Mouse (Mus musculus): Measurements from ENCODE around the gene Kdm5a. TPM values are rescaled to one million over a fixed set of nuclear protein-coding genes. Genes with fewer than 3 reads are reported as not detected.

Kdm5a gene
- polyA plus RNA-seq, 1 experiment from 2014 or later = 57.4 TPM

GRCm38 (mm10) chr6:120485038-120485437 lies 121.1 kb downstream of the Kdm5a start:
- no peak for DNase-seq (ENCODE audit: low spot score)
- no peak overlapping the region for H3K4me3 ChIP-seq (ENCODE audit: low read depth, low read length)
- 0 out of 2 replicates have a peak, but pooled peaks cover 4% of the 10 kb centered on the region for H3K36me3 ChIP-seq (ENCODE audit: control insufficient read depth, insufficient read depth, low read length)
- WGBS = 82% methylated on average over 3 of the region's 3 CpGs
- no peaks in the 10 kb centered on the region for H3K27me3 ChIP-seq (ENCODE audit: control insufficient read depth, insufficient read depth, low read length)
- ATAC-seq (ENCODE audit: low FRiP score) = no peak
- no peak overlapping the region for H3K9ac ChIP-seq (ENCODE audit: low read depth, low read length)
- H3K4me1 ChIP-seq (replicated peaks; ENCODE audit: control insufficient read depth, insufficient read depth, low read length) = no peaks in the 10 kb centered on the region
- H3K9me3 ChIP-seq (ENCODE audit: control insufficient read depth, low read length) = no peaks in the 10 kb centered on the region
- no peak overlapping the region for H3K27ac ChIP-seq (ENCODE audit: low read depth, low read length)
- no peak overlapping the region for H3K4me2 ChIP-seq (replicated peaks; ENCODE audit: low read depth, low read length)

DNA sequence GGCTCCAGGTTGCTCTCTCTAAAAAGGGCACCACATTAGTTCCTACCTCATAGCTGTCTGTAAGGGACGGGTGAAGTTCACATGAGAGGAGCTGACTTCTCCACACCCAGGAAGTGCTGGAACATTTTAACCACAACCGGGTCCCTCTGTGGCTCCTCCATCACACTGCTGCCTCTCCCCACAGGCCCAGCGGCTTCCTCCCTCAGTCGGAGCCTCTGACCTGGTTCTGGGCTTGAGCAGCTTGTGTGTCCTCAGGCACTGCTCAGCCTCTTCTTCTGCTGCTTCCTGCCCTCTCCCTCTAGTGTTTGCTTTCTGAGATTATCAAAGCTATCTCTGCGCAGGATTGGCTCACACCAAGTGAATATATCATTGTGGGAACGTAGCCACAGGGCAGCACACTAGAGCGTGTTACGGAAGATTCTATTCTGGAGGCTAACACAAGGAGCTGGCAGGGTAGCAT lies 122.2 kb downstream of the Kdm5a start:
- ATAC-seq (ENCODE audit: low FRiP score) = no peak
- Histone ChIP-seq H3K9me3 (ENCODE audit: control insufficient read depth, low read length) (no peaks in the 10 kb centered on the region), H3K27me3 (ENCODE audit: control insufficient read depth, insufficient read depth, low read length) (no peaks in the 10 kb centered on the region), H3K4me3 (ENCODE audit: low read depth, low read length) (no peak overlapping the region), H3K4me1 (replicated peaks; ENCODE audit: control insufficient read depth, insufficient read depth, low read length) (no peaks in the 10 kb centered on the region), H3K27ac (ENCODE audit: low read depth, low read length) (no peak overlapping the region), H3K4me2 (replicated peaks; ENCODE audit: low read depth, low read length) (no peak overlapping the region), H3K9ac (ENCODE audit: low read depth, low read length) (no peak overlapping the region), H3K36me3 (ENCODE audit: control insufficient read depth, insufficient read depth, low read length) (0 out of 2 replicates have a peak, but pooled peaks cover 3% of the 10 kb centered on the region)
- DNase-seq (ENCODE audit: low spot score) = no peak
- 72% methylated on average over 8 of the region's 8 CpGs for WGBS

DNA sequence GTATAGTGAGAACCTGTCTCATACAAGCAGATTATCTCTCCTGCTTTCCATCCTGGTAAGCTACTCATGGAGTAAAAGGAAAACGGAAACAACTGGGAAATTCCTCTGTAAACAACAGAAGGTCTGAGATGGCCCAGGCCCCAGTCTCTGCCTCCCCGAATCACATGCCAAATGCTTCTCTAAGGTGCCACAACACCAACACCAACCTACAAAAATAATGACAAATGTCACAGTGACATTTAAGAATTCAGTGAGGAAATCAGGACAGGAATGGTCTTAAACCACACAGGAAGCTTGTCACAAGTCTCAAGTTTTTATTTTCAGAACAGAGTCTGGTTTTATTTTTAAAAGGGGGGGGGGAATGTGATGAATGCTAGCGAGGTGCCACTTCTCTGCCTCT lies 124.7 kb downstream of the Kdm5a start:
- H3K4me1 ChIP-seq (replicated peaks; ENCODE audit: control insufficient read depth, insufficient read depth, low read length) = peaks cover 11% of the 10 kb centered on the region
- no peak for ATAC-seq (ENCODE audit: low FRiP score)
- H3K9ac ChIP-seq (ENCODE audit: low read depth, low read length) = no peak overlapping the region
- no peak overlapping the region for H3K27ac ChIP-seq (ENCODE audit: low read depth, low read length)
- peaks cover 12% of the 10 kb centered on the region for H3K27me3 ChIP-seq (ENCODE audit: control insufficient read depth, insufficient read depth, low read length)
- no peak overlapping the region for H3K4me3 ChIP-seq (ENCODE audit: low read depth, low read length)
- WGBS = 72% methylated on average over 3 of the region's 3 CpGs
- H3K4me2 ChIP-seq (replicated peaks; ENCODE audit: low read depth, low read length) = no peak overlapping the region
- H3K36me3 ChIP-seq (ENCODE audit: control insufficient read depth, insufficient read depth, low read length) = no peaks in the 10 kb centered on the region
- H3K9me3 ChIP-seq (ENCODE audit: control insufficient read depth, low read length) = no peaks in the 10 kb centered on the region
- DNase-seq (ENCODE audit: low spot score) = no peak

DNA sequence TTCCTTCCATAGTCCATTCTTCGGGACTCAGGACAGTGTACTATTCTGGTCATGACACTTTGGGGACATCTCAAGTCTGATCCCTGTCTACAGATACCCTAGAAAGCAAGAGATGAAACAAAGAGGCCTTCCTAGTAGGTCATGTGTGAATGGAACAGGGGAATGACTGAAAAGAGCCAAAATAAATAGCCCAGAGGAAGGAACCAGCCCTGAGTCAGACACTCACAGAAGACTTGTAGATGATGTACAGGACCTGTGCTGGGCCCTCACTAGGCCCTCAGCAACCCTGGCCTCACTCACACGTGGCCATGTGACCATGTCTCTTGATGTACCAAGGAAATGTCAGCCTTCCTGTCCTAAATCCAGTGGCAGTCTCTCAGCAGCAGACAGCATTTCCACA lies 125.5 kb downstream of the Kdm5a start:
- 72% methylated on average over 2 of the region's 2 CpGs for WGBS
- ATAC-seq (ENCODE audit: low FRiP score) (no peak), DNase-seq (ENCODE audit: low spot score) (no peak)
- H3K4me1 ChIP-seq (replicated peaks; ENCODE audit: control insufficient read depth, insufficient read depth, low read length) = peaks cover 11% of the 10 kb centered on the region
- H3K4me3 ChIP-seq (ENCODE audit: low read depth, low read length) = no peak overlapping the region
- no peaks in the 10 kb centered on the region for H3K36me3 ChIP-seq (ENCODE audit: control insufficient read depth, insufficient read depth, low read length)
- no peak overlapping the region for H3K4me2 ChIP-seq (replicated peaks; ENCODE audit: low read depth, low read length)
- H3K27ac ChIP-seq (ENCODE audit: low read depth, low read length) = no peak overlapping the region
- no peak overlapping the region for H3K9ac ChIP-seq (ENCODE audit: low read depth, low read length)
- no peaks in the 10 kb centered on the region for H3K9me3 ChIP-seq (ENCODE audit: control insufficient read depth, low read length)
- peaks cover 12% of the 10 kb centered on the region for H3K27me3 ChIP-seq (ENCODE audit: control insufficient read depth, insufficient read depth, low read length)

DNA sequence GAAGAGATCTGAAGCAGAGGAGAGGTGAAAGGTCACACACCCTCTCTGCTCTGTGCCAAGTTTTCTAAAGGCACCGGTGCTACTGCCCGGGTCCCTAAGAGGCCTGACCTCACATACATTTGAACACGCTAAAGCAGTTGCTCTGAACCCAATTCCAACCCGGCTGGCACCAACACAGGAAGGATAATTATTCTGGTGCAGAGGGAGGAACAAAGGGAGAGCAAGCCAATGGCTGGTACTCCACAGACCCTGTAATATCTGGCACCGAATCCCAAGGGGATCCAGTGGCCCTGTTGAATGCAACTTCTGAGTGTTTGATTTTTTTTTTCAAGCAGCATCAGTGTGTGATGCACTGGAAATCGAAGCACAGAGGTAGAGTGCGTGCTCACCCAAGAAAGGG lies 127.1 kb downstream of the Kdm5a start:
- H3K36me3 ChIP-seq (ENCODE audit: control insufficient read depth, insufficient read depth, low read length) = no peaks in the 10 kb centered on the region
- peaks cover 11% of the 10 kb centered on the region for H3K4me1 ChIP-seq (replicated peaks; ENCODE audit: control insufficient read depth, insufficient read depth, low read length)
- no peak overlapping the region for H3K9ac ChIP-seq (ENCODE audit: low read depth, low read length)
- no peak overlapping the region for H3K27ac ChIP-seq (ENCODE audit: low read depth, low read length)
- H3K27me3 ChIP-seq (ENCODE audit: control insufficient read depth, insufficient read depth, low read length) = peaks cover 14% of the 10 kb centered on the region
- no peak overlapping the region for H3K4me3 ChIP-seq (ENCODE audit: low read depth, low read length)
- peak overlapping the region; percentile 6; the same call in 1 of the 2 replicates for H3K4me2 ChIP-seq (replicated peaks; ENCODE audit: low read depth, low read length)
- WGBS = 39% methylated on average over 7 of the region's 7 CpGs
- H3K9me3 ChIP-seq (ENCODE audit: control insufficient read depth, low read length) = no peaks in the 10 kb centered on the region
- no peak for ATAC-seq (ENCODE audit: low FRiP score)
- no peak for DNase-seq (ENCODE audit: low spot score)

DNA sequence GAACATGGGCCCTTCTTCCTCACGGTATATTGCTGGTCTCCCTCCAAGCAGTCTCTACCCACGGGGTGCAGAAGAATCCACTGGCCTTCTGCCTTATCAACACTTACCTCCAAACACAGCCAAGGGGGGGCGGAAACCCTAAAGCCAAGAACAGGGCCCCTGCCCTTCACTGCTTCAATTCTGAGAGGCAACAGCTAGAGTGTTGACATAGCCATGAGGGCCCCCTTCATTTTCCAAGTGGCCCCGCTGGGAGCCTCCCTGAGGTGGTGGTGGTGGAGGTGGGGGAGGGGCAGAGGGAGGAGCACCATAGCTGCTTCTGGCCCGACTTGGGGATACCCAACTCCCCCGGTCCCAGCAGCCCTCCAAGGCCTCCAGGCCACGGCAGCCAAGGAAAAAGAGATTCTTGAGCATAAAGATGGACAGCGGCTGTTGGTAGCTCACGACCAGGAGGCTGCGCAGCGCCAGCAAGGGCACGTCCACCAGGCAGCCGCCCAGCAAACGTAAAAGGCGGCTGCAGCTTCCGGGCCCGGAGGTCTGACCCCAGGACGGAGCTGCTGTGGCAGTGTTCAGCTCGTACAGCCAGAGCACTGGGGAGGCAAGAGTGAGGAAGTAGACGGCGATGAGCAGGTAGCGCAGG lies 128.1 kb downstream of the Kdm5a start:
- Histone ChIP-seq H3K27ac (ENCODE audit: low read depth, low read length) (no peak overlapping the region), H3K9ac (ENCODE audit: low read depth, low read length) (peak overlapping the region; percentile 80), H3K4me2 (replicated peaks; ENCODE audit: low read depth, low read length) (peak overlapping the region; percentile 91), H3K27me3 (ENCODE audit: control insufficient read depth, insufficient read depth, low read length) (peaks cover 14% of the 10 kb centered on the region), H3K36me3 (ENCODE audit: control insufficient read depth, insufficient read depth, low read length) (no peaks in the 10 kb centered on the region), H3K9me3 (ENCODE audit: control insufficient read depth, low read length) (no peaks in the 10 kb centered on the region), H3K4me1 (replicated peaks; ENCODE audit: control insufficient read depth, insufficient read depth, low read length) (peaks cover 11% of the 10 kb centered on the region), H3K4me3 (ENCODE audit: low read depth, low read length) (peak overlapping the region; percentile 79)
- ATAC-seq (ENCODE audit: low FRiP score) (no peak), DNase-seq (ENCODE audit: low spot score) (no peak)
- 7% methylated on average over 22 of the region's 22 CpGs for WGBS

GRCm38 (mm10) chr6:120492499-120493373 lies 128.8 kb downstream of the Kdm5a start:
- peaks cover 11% of the 10 kb centered on the region for H3K4me1 ChIP-seq (replicated peaks; ENCODE audit: control insufficient read depth, insufficient read depth, low read length)
- WGBS = under 1% methylated on average over 82 of the region's 95 CpGs
- DNase-seq (ENCODE audit: low spot score) (peak; percentile 62), ATAC-seq (ENCODE audit: low FRiP score) (peak; percentile 48)
- H3K4me2 ChIP-seq (replicated peaks; ENCODE audit: low read depth, low read length) = peak overlapping the region; percentile 91
- peak overlapping the region; percentile 93 for H3K27ac ChIP-seq (ENCODE audit: low read depth, low read length)
- H3K9ac ChIP-seq (ENCODE audit: low read depth, low read length) = peak overlapping the region; percentile 80
- H3K4me3 ChIP-seq (ENCODE audit: low read depth, low read length) = peak overlapping the region; percentile 79
- H3K27me3 ChIP-seq (ENCODE audit: control insufficient read depth, insufficient read depth, low read length) = peaks cover 14% of the 10 kb centered on the region
- no peaks in the 10 kb centered on the region for H3K36me3 ChIP-seq (ENCODE audit: control insufficient read depth, insufficient read depth, low read length)
- H3K9me3 ChIP-seq (ENCODE audit: control insufficient read depth, low read length) = no peaks in the 10 kb centered on the region

- peak; percentile 87 for ATAC-seq (ENCODE audit: low FRiP score)
- Histone ChIP-seq H3K9ac (ENCODE audit: low read depth, low read length) (peak within 1 kb of the TSS; percentile 80), H3K27me3 (ENCODE audit: control insufficient read depth, insufficient read depth, low read length) (peaks cover 14% of the 10 kb centered on the region), H3K9me3 (ENCODE audit: control insufficient read depth, low read length) (no peaks in the 10 kb centered on the region), H3K27ac (ENCODE audit: low read depth, low read length) (peak within 1 kb of the TSS; percentile 93), H3K36me3 (ENCODE audit: control insufficient read depth, insufficient read depth, low read length) (no peaks in the 10 kb centered on the region), H3K4me3 (ENCODE audit: low read depth, low read length) (peak within 1 kb of the TSS; percentile 79), H3K4me2 (replicated peaks; ENCODE audit: low read depth, low read length) (peak within 1 kb of the TSS; percentile 91), H3K4me1 (replicated peaks; ENCODE audit: control insufficient read depth, insufficient read depth, low read length) (peaks cover 11% of the 10 kb centered on the region)
- DNase-seq (ENCODE audit: low spot score) = peak; percentile 88
- under 1% methylated on average over 51 of the region's 84 CpGs for WGBS
These were observed 129.7 kb downstream of the Kdm5a start, which contains the start of gene Tmem121b for GRCm38 (mm10) chr6:120493374-120494181. Tmem121b (minus strand) TSS chr6:120493807.

Data from hindbrain, embryonic 11.5 days (tissue).